Mouse (Mus musculus) erythroblast, embryonic 14.5 days (primary cell): ENCODE results near the gene Slc25a42.

ENCODE experiments used
- GATA1 ChIP-seq: IDR thresholded peaks from 2 replicates; pipeline ENCODE4 v1.6.1; 2012; ENCODE audit warnings: low read length, inconsistent platforms, mixed read lengths
- TAL1 ChIP-seq: IDR thresholded peaks from 3 replicates; pipeline ENCODE4 v1.6.1; 2012; ENCODE audit warnings: low read length, inconsistent platforms, mixed read lengths

- TF ChIP-seq GATA1 (no peak), TAL1 (no peak)
Measured at GRCm38 (mm10) chr8:70178231-70178630, 33.9 kb downstream of the Slc25a42 start.
